Mouse (Mus musculus) thymus, adult 2 months (tissue): ENCODE data around the gene Gpr21. TPM values are rescaled to one million over a fixed set of nuclear protein-coding genes. Genes with fewer than 3 reads are reported as not detected.
"Not testable (repeated sequence)": the region's sequence is repeated elsewhere in the genome, so short reads cannot be mapped to it uniquely, and the experiment has no call there.

Experiments used
- DNase-seq: peaks from one replicate; pipeline ENCODE4 v3.0.0; 2021
- H3K27ac ChIP-seq: fragments of 200-500 bp; 2 replicates; pipeline ENCODE4 v1.5.1; 2012; ENCODE audit warnings: low read length, control low read depth; ENCODE audit not compliant: control insufficient read depth, insufficient read depth
- H3K27me3 ChIP-seq: fragments of 200-500 bp; 2 replicates; pipeline ENCODE4 v1.6.1; 2012; ENCODE audit warnings: mild to moderate bottlenecking, low read length, moderate library complexity, mixed read lengths; ENCODE audit not compliant: control insufficient read depth, insufficient read depth
- H3K36me3 ChIP-seq: fragments of 200-500 bp; 2 replicates; pipeline ENCODE4 v1.6.1; 2012; ENCODE audit warnings: mild to moderate bottlenecking, low read length, moderate library complexity; ENCODE audit not compliant: control insufficient read depth, insufficient read depth
- H3K4me1 ChIP-seq: fragments of 200-500 bp; replicated peaks from 2 replicates; pipeline ENCODE4 v1.6.1; 2012; ENCODE audit warnings: low read length; ENCODE audit not compliant: control insufficient read depth, insufficient read depth
- H3K4me3 ChIP-seq: fragments of 200-500 bp; 2 replicates; pipeline ENCODE4 v1.5.1; 2012; ENCODE audit warnings: mild to moderate bottlenecking, low read length, control low read depth, moderate library complexity; ENCODE audit not compliant: control insufficient read depth, insufficient read depth
- CTCF ChIP-seq: fragments of 200-500 bp; IDR thresholded peaks from 2 replicates; pipeline ENCODE4 v1.5.1; 2012; ENCODE audit warnings: mild to moderate bottlenecking, control low read depth, low read length, moderate library complexity, borderline replicate concordance; ENCODE audit not compliant: control insufficient read depth, poor library complexity, insufficient read depth; ENCODE audit errors: extremely low read depth
- POLR2A ChIP-seq: fragments of 200-500 bp; IDR thresholded peaks from 2 replicates; pipeline ENCODE4 v1.6.1; 2012; ENCODE audit warnings: mild to moderate bottlenecking, low read length, control low read depth, moderate library complexity; ENCODE audit not compliant: control insufficient read depth, poor library complexity, insufficient read depth; ENCODE audit errors: extremely low read depth
- whole genome bisulfite sequencing: fragments of 180-500 bp; shearing (Covaris S2); methylation state at CpG from one replicate; pipeline ENCODE4 v1.1.7; 2018; 5-methylcytosine and 5-hydroxymethylcytosine counted together
- polyA plus RNA-seq: library from polyadenylated mRNA; depleted of rRNA; stranded (reverse); fragments of >200 nt; gene quantifications from 2 replicates; pipeline ENCODE4 v1.2.3, GENCODE M21; 2012

Gene Gpr21
- polyA plus RNA-seq, 1 experiment = 0.47 TPM

DNA sequence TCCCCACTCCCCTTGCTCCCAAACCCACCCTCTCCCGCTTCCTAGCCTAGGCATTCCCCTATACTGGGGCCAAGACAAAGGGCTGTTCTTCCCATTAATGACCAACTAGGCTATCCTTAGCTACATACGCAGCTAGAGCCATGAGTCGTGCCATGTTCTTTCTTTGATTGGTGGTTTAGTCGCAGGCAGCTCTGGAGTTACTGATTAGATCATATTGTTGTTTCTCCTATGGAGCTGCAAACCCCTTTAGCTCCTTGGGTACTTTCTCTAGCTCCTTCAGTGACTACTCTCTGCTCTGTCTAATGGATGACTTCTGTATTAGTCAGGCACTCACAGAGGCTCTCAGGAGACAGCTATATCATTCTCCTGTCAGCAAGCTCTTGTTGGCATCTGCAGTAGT is 18.8 kb upstream of the Gpr21 start:
- Histone ChIP-seq H3K27ac (no peak overlapping the region), H3K4me1 (no peaks in the 10 kb centered on the region), H3K36me3 (peaks cover 15% of the 10 kb centered on the region; the same call in 1 of the 2 replicates), H3K4me3 (no peak overlapping the region), H3K27me3 (no peaks in the 10 kb centered on the region)
- no peak for DNase-seq
- WGBS = 98% methylated on average over 4 of the region's 4 CpGs
- no peak for TF ChIP-seq POLR2A
- no peak for TF ChIP-seq CTCF

DNA sequence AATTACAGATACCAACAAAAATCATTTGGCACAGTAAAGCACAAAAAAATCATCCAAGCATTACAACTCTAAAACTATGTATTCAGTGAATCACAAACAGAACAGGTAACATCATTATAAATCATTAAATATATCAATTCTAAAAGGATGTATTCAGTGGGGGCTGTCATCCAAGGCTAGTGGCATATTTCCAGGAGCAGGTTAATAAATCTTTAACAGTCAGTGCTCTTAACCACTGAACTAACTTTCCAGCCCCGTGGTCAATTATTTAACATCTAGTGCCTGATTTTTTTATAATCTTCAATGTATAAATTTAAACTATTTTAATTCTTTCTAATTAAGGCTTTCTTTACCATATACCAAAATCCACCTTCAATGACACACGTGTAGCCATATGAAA is 10.3 kb upstream of the Gpr21 start:
- not testable (repeated sequence) for DNase-seq, H3K4me3 ChIP-seq, H3K36me3 ChIP-seq, H3K27ac ChIP-seq, H3K27me3 ChIP-seq, H3K4me1 ChIP-seq
- WGBS = 94% methylated on average over 2 of the region's 2 CpGs

DNA sequence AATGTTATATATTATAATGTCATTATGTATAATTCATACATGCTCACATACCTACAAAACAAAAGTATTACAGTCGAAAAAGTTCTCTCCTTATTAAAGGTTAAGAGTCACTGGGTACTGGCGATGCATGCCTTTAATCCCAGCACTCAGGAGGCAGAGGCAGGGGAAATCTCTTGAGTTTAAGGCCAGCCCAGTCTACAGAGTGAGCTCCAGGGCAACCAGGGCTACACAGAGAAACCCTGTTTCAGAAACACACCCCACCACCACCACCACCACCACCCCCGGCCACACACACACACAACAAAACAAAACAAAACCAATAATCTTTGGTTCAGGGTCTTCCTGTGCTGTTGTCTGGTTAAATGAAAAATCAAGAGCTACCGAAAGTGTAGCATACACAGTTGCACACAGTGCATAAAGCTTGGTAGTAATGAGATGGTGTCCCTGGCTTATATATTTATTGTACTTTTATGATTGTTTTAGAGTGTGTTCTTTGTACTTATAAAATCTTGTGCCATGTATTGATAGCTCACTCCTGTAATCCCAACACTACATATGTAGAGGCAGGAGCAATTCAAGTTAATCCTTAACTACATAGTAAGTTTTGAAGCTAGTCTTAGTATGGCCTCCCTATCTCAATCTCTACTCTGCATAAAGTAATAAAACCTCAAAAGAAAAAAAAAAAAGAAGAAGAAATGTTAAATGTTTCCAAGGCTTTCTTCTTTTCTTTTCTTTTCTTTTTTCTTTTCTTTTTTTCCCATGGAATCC is 4.8 kb upstream of the Gpr21 start:
- DNase-seq = no peak
- Histone ChIP-seq H3K36me3 (peaks cover 3% of the 10 kb centered on the region; the same call in 1 of the 2 replicates), H3K4me1 (no peaks in the 10 kb centered on the region), H3K27me3 (no peaks in the 10 kb centered on the region), H3K27ac (no peak overlapping the region), H3K4me3 (no peak overlapping the region)
- TF ChIP-seq CTCF = no peak
- TF ChIP-seq POLR2A = no peak
- 96% methylated on average over 4 of the region's 4 CpGs for WGBS

DNA sequence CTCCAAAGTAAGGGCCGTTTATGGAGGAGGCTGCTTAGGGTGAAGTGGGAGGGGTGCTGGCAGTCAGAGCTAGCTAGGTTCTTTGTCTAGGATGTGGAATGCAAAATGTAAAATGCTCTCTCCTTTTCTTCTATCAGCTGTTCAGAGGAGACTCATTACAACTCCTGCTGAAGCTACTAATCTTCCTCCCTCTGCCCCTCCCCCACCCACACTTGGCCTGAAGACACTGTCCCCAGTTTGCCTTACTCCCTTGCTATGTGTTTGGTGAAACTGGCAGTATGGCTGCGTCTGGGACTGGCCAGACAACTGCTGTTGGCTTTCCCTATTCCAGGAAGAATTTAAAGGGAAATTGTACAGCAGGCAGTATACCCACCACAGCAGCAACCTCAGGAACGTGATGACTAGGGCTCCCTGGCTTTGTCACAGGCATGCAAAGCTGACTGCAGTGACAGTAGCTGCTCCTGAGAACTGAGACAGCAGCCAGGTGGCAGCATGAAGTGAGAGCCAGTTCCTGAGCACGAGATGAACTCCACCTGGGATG is 860 bp downstream of the Gpr21 start:
- 86% methylated on average over 4 of the region's 4 CpGs for WGBS
- H3K27ac ChIP-seq = no peak overlapping the region
- no peak overlapping the region for H3K4me3 ChIP-seq
- no peak for DNase-seq
- TF ChIP-seq POLR2A (no peak), CTCF (no peak)
- H3K36me3 ChIP-seq = peaks cover 3% of the 10 kb centered on the region; the same call in 1 of the 2 replicates
- no peaks in the 10 kb centered on the region for H3K27me3 ChIP-seq
- H3K4me1 ChIP-seq = no peaks in the 10 kb centered on the region

DNA sequence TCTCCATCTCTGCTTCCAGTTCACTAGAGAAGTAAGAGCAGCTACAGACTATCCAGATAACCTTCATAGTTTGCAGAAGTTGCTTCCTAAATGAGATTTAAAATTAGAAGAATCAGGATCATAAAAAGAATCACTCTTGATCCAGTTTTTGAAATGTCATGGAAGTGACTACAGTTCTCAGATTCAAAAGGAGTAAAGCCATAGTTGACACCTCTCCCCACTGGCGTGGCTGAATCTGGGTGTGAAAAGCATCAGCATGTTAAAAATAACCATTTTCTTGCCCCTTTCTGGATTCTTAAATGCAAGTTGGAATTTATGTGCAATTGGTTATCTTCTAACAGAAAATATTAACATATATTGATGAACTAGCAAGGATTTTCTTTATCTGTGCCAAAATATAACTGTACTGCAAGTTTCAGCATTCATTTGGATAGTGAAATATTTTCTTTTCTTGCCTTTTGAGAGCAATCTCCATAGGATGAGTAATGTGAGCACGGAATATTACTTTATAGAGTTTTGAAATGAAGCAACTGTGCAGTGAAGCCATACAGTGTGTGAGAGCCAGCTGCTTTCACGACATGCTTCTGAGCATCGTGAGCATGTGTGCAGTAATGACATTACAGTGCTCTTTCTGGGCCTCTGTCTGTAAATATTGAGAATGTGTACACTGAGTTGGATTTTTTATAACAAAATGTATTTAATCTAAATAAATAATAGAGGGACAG is 2.6 kb downstream of the Gpr21 start:
- no peak for DNase-seq

DNA sequence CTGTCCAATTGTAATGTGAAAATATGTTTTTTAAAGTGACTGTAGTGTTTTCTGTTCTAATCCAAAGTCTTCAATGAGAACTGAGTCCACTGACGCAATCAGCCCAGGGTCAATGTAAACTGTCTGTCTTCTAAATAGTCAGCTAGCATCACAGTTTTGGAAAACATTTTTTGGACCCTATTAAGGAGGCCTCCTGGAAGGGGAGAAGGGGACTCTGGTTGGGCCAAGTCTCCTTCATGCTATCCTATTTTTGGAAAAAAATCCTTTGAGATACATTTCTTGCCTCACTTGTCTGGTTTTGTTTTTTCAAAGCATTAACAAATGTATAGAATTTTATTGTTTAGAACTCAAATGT is 3.1 kb downstream of the Gpr21 start:
- Histone ChIP-seq H3K27me3 (no peaks in the 10 kb centered on the region), H3K36me3 (no peaks in the 10 kb centered on the region; the same call in 1 of the 2 replicates), H3K4me1 (no peaks in the 10 kb centered on the region), H3K4me3 (no peak overlapping the region), H3K27ac (no peak overlapping the region)
- TF ChIP-seq POLR2A (no peak), CTCF (no peak)
- 91% methylated on average over 1 of the region's 1 CpGs for WGBS
- no peak for DNase-seq

More for the DNA sequence above, 2.6 kb downstream of the Gpr21 start:
- WGBS = 95% methylated on average over 4 of the region's 4 CpGs
- TF ChIP-seq CTCF = no peak
- TF ChIP-seq POLR2A = no peak
- no peak overlapping the region for H3K27ac ChIP-seq
- no peaks in the 10 kb centered on the region for H3K27me3 ChIP-seq
- no peaks in the 10 kb centered on the region; the same call in 1 of the 2 replicates for H3K36me3 ChIP-seq
- H3K4me1 ChIP-seq = no peaks in the 10 kb centered on the region
- no peak overlapping the region for H3K4me3 ChIP-seq
